Mouse (Mus musculus): ENCODE data around the gene Coq10b. TPM values are rescaled to one million over a fixed set of nuclear protein-coding genes. Genes with fewer than 3 reads are reported as not detected.
"Not testable (repeated sequence)": the region's sequence is repeated elsewhere in the genome, so short reads cannot be mapped to it uniquely, and the experiment has no call there.

Coq10b gene
- polyA plus RNA-seq, 1 experiment from 2014 or later: 33.8 TPM

DNA sequence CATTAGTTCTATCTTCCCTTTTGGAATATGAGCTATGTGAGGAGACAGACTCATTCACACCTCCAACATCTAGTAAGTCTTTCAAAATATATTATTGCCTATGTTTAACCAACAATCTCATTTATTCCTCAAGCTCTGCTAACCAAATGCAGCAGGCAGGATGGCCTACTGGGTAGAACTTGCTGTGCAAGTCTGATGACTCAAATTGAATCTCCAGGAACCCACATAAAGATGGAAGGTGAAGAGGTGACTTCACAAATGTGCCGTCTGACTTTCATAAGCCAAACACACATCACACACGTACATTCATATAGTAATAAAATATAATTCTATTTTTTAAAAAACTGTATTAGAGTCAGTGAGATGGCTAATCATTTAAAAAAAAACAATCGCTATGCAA, 899 bp upstream of the Coq10b start:
- no peaks in the 10 kb centered on the region for H3K36me3 ChIP-seq (ENCODE audit: control insufficient read depth, insufficient read depth, low read length)
- H3K4me1 ChIP-seq (ENCODE audit: control insufficient read depth, insufficient read depth, low read length): peaks cover 6% of the 10 kb centered on the region; the same call in 1 of the 2 replicates
- 71% methylated on average over 3 of the region's 3 CpGs for WGBS
- ATAC-seq (ENCODE audit: low FRiP score): no peak
- H3K9me3 ChIP-seq (ENCODE audit: control insufficient read depth, low read length): no peaks in the 10 kb centered on the region
- H3K4me3 ChIP-seq (ENCODE audit: low read depth, low read length): peak overlapping the region; percentile 93; the same call in 1 of the 2 replicates
- peaks cover 2% of the 10 kb centered on the region; the same call in 1 of the 2 replicates for H3K27me3 ChIP-seq (ENCODE audit: control insufficient read depth, insufficient read depth, low read length)
- H3K4me2 ChIP-seq: peak overlapping the region; percentile 80; the same call in 1 of the 2 replicates
- no peak overlapping the region for H3K27ac ChIP-seq (ENCODE audit: low read depth, low read length)
- no peak for DNase-seq (ENCODE audit: low spot score, missing footprints)
- H3K9ac ChIP-seq (ENCODE audit: low read length): peak overlapping the region; percentile 64

GRCm38 (mm10) chr1:55053005-55053404, 435 bp downstream of the Coq10b start:
- no peaks in the 10 kb centered on the region for H3K9me3 ChIP-seq (ENCODE audit: control insufficient read depth, low read length)
- WGBS: under 1% methylated on average over 42 of the region's 42 CpGs
- peaks cover 2% of the 10 kb centered on the region; the same call in 1 of the 2 replicates for H3K27me3 ChIP-seq (ENCODE audit: control insufficient read depth, insufficient read depth, low read length)
- H3K36me3 ChIP-seq (ENCODE audit: control insufficient read depth, insufficient read depth, low read length): no peaks in the 10 kb centered on the region
- DNase-seq (ENCODE audit: low spot score, missing footprints) (no peak), ATAC-seq (ENCODE audit: low FRiP score) (peak; percentile 77)
- peak overlapping the region; percentile 80 for H3K4me2 ChIP-seq
- peaks cover 6% of the 10 kb centered on the region; the same call in 1 of the 2 replicates for H3K4me1 ChIP-seq (ENCODE audit: control insufficient read depth, insufficient read depth, low read length)
- H3K27ac ChIP-seq (ENCODE audit: low read depth, low read length): peak overlapping the region; percentile 35; the same call in 1 of the 2 replicates
- peak overlapping the region; percentile 78 for H3K9ac ChIP-seq (ENCODE audit: low read length)
- peak overlapping the region; percentile 93 for H3K4me3 ChIP-seq (ENCODE audit: low read depth, low read length)

DNA sequence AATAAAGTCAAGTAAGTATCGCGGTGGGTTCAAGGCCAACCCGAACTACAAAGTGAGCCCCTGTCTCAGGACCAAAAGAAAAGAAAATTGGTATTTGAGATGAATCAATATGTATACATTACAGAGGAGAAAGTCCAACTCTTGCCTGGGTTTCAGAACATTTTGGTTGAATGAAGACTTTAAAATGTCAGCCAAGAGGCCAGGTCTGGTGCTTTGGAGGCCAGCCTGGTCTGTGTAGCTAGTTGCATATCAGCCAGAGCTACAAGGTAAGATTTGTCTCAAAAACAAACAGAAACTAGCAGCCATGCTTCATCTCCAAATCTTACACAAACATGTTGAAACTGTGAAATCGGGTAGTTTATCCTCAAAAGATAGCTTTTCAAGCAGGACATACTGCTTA, 1.0 kb downstream of the Coq10b start:
- no peak overlapping the region for H3K27ac ChIP-seq (ENCODE audit: low read depth, low read length)
- peak overlapping the region; percentile 93 for H3K4me3 ChIP-seq (ENCODE audit: low read depth, low read length)
- DNase-seq (ENCODE audit: low spot score, missing footprints) (no peak), ATAC-seq (ENCODE audit: low FRiP score) (no peak)
- no peaks in the 10 kb centered on the region for H3K9me3 ChIP-seq (ENCODE audit: control insufficient read depth, low read length)
- peaks cover 6% of the 10 kb centered on the region; the same call in 1 of the 2 replicates for H3K4me1 ChIP-seq (ENCODE audit: control insufficient read depth, insufficient read depth, low read length)
- H3K9ac ChIP-seq (ENCODE audit: low read length): peak overlapping the region; percentile 78
- H3K36me3 ChIP-seq (ENCODE audit: control insufficient read depth, insufficient read depth, low read length): no peaks in the 10 kb centered on the region
- peaks cover 2% of the 10 kb centered on the region; the same call in 1 of the 2 replicates for H3K27me3 ChIP-seq (ENCODE audit: control insufficient read depth, insufficient read depth, low read length)
- WGBS: 66% methylated on average over 4 of the region's 4 CpGs
- H3K4me2 ChIP-seq: peak overlapping the region; percentile 80

GRCm38 (mm10) chr1:55055322-55056115, 2.9 kb downstream of the Coq10b start:
- ATAC-seq (ENCODE audit: low FRiP score) (no peak), DNase-seq (ENCODE audit: low spot score, missing footprints) (no peak)
- 82% methylated on average over 5 of the region's 5 CpGs for WGBS
- Histone ChIP-seq H3K36me3 (ENCODE audit: control insufficient read depth, insufficient read depth, low read length) (no peaks in the 10 kb centered on the region), H3K9ac (ENCODE audit: low read length) (no peak overlapping the region), H3K27ac (ENCODE audit: low read depth, low read length) (no peak overlapping the region), H3K4me2 (no peak overlapping the region), H3K4me3 (ENCODE audit: low read depth, low read length) (no peak overlapping the region), H3K4me1 (ENCODE audit: control insufficient read depth, insufficient read depth, low read length) (peaks cover 6% of the 10 kb centered on the region; the same call in 1 of the 2 replicates), H3K27me3 (ENCODE audit: control insufficient read depth, insufficient read depth, low read length) (peaks cover 2% of the 10 kb centered on the region; the same call in 1 of the 2 replicates), H3K9me3 (ENCODE audit: control insufficient read depth, low read length) (no peaks in the 10 kb centered on the region)

GRCm38 (mm10) chr1:55058383-55058782, 5.8 kb downstream of the Coq10b start:
- not testable (repeated sequence) for H3K4me3 ChIP-seq (ENCODE audit: low read depth, low read length); H3K9ac ChIP-seq (ENCODE audit: low read length); H3K27me3 ChIP-seq (ENCODE audit: control insufficient read depth, insufficient read depth, low read length); DNase-seq (ENCODE audit: low spot score, missing footprints); H3K4me1 ChIP-seq (ENCODE audit: control insufficient read depth, insufficient read depth, low read length); ATAC-seq (ENCODE audit: low FRiP score); H3K36me3 ChIP-seq (ENCODE audit: control insufficient read depth, insufficient read depth, low read length); H3K9me3 ChIP-seq (ENCODE audit: control insufficient read depth, low read length); H3K27ac ChIP-seq (ENCODE audit: low read depth, low read length); H3K4me2 ChIP-seq
- 86% methylated on average over 2 of the region's 3 CpGs for WGBS

DNA sequence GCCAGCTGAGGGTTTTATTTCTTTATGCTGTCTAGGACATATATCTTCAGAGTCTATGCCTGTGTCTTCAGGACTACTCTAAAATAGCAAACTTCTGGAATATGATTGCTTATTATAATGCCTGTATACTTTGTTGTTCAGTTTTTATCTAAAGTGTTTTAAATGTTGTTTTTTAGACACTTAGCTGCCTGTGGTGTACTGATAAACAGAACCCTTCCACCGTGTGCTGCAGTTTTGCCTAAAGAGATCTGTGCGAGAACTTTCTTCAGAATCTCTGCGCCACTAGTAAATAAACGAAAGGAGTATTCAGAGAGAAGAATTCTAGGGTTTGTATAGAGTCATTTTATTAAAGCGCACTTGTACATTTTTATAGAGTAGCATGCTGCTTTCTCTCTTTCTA, 8.5 kb downstream of the Coq10b start:
- Histone ChIP-seq H3K9ac (ENCODE audit: low read length) (no peak overlapping the region), H3K4me1 (ENCODE audit: control insufficient read depth, insufficient read depth, low read length) (no peaks in the 10 kb centered on the region), H3K36me3 (ENCODE audit: control insufficient read depth, insufficient read depth, low read length) (no peaks in the 10 kb centered on the region), H3K4me3 (ENCODE audit: low read depth, low read length) (no peak overlapping the region), H3K27me3 (ENCODE audit: control insufficient read depth, insufficient read depth, low read length) (no peaks in the 10 kb centered on the region), H3K9me3 (ENCODE audit: control insufficient read depth, low read length) (no peaks in the 10 kb centered on the region), H3K27ac (ENCODE audit: low read depth, low read length) (no peak overlapping the region), H3K4me2 (no peak overlapping the region)
- ATAC-seq (ENCODE audit: low FRiP score): no peak
- DNase-seq (ENCODE audit: low spot score, missing footprints): no peak
- WGBS: 94% methylated on average over 5 of the region's 5 CpGs

DNA sequence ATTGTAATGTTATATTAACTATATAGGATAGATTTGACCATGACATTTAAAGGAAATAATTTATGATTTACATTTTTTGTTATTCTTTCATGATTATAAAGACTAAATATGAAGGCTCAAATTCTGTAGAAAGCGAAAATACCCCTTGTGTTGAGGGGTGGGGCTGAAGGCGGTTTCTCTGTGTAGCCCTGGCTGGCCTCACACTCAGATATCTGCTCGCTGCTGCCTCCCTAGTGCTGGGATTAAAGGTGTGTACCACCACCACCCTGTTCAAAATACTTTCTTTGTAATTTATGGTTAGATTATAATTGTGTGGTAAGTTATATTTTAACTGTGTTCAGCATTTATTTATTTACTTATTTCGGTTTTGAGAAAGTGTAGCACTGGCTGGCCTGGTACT, 9.2 kb downstream of the Coq10b start:
- Histone ChIP-seq H3K36me3 (ENCODE audit: control insufficient read depth, insufficient read depth, low read length) (no peaks in the 10 kb centered on the region), H3K4me3 (ENCODE audit: low read depth, low read length) (no peak overlapping the region), H3K4me2 (no peak overlapping the region), H3K27me3 (ENCODE audit: control insufficient read depth, insufficient read depth, low read length) (no peaks in the 10 kb centered on the region), H3K9ac (ENCODE audit: low read length) (no peak overlapping the region), H3K4me1 (ENCODE audit: control insufficient read depth, insufficient read depth, low read length) (no peaks in the 10 kb centered on the region), H3K9me3 (ENCODE audit: control insufficient read depth, low read length) (no peaks in the 10 kb centered on the region), H3K27ac (ENCODE audit: low read depth, low read length) (no peak overlapping the region)
- DNase-seq (ENCODE audit: low spot score, missing footprints): no peak
- no peak for ATAC-seq (ENCODE audit: low FRiP score)
- 92% methylated on average over 4 of the region's 4 CpGs for WGBS

- ATAC-seq (ENCODE audit: low FRiP score); H3K9ac ChIP-seq (ENCODE audit: low read length); H3K9me3 ChIP-seq (ENCODE audit: control insufficient read depth, low read length); H3K36me3 ChIP-seq (ENCODE audit: control insufficient read depth, insufficient read depth, low read length); H3K27ac ChIP-seq (ENCODE audit: low read depth, low read length); H3K4me1 ChIP-seq (ENCODE audit: control insufficient read depth, insufficient read depth, low read length); H3K4me2 ChIP-seq; H3K4me3 ChIP-seq (ENCODE audit: low read depth, low read length); H3K27me3 ChIP-seq (ENCODE audit: control insufficient read depth, insufficient read depth, low read length); DNase-seq (ENCODE audit: low spot score, missing footprints): not testable (repeated sequence)
These were observed 19.8 kb downstream of the Coq10b start for GRCm38 (mm10) chr1:55072328-55072727.

DNA sequence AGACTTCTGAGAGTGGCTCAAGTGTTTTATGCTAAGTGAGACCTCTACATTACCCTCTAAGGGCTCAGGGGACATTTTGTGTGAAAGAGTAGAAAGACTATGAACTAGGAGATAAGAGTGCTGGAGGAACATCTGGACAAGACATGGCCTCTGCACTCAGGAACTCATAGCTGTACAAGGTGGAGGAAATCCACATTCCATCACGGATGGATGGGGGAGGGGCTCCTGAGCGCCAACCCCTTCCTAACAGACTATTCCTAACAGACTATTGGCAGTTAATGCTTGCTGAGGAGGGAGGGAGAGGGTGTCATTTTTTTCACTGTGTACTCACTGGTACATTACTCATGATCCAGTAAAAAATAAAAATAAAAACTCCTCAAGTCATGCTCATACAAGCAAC, 22.2 kb downstream of the Coq10b start:
- H3K36me3 ChIP-seq (ENCODE audit: control insufficient read depth, insufficient read depth, low read length): peaks cover 9% of the 10 kb centered on the region

More for the DNA sequence above, 22.2 kb downstream of the Coq10b start:
- Histone ChIP-seq H3K4me2 (no peak overlapping the region), H3K9ac (ENCODE audit: low read length) (no peak overlapping the region), H3K9me3 (ENCODE audit: control insufficient read depth, low read length) (no peaks in the 10 kb centered on the region), H3K27me3 (ENCODE audit: control insufficient read depth, insufficient read depth, low read length) (no peaks in the 10 kb centered on the region), H3K4me3 (ENCODE audit: low read depth, low read length) (no peak overlapping the region), H3K4me1 (ENCODE audit: control insufficient read depth, insufficient read depth, low read length) (no peaks in the 10 kb centered on the region), H3K27ac (ENCODE audit: low read depth, low read length) (no peak overlapping the region)
- no peak for ATAC-seq (ENCODE audit: low FRiP score)
- DNase-seq (ENCODE audit: low spot score, missing footprints): no peak
- 56% methylated on average over 2 of the region's 2 CpGs for WGBS
